ENCODE assay signal across 23 mouse cellular contexts in the genomic region with DNA sequence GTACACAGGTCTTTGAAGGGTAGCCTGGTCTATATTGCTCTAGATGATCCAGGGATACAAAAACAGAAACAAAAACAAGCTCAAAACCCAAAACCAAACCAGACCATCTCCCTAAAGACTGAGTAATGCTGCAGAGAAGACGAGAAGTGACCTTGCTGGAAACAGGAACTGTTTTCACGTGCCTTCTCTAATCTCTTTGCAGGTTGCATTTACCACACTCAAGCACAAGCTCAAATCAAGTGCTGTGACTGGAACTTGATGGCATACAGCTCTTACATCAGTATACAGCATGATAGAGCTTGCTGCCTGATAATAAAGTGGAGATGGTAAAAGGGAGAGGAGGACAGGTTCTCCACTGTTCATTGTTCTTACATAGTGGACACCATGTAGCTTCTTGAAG.
DNase-seq lines count a peak whose midpoint lies in the region; ATAC-seq lines count a peak whose summit lies in the region.
"Had no signal": no experiment of that assay in that cellular context is flagged by ENCODE, and none has a peak within 500 bp of the region (broad histone marks: within the 10 kb centered on the region; RNA-seq: fewer than 3 reads in every experiment).

No protein-coding gene starts in this region.

- no peaks in the 10 kb centered on the region for H3K9me3 ChIP-seq in embryonic facial prominence, embryonic 12.5 days
- H3K9me3 ChIP-seq in embryonic facial prominence, embryonic 10.5 days: no peaks in the 10 kb centered on the region
- H3K9me3 ChIP-seq in embryonic facial prominence, embryonic 14.5 days (ENCODE audit: control insufficient read depth, low read length): no peaks in the 10 kb centered on the region
- H3K9me3 ChIP-seq: forebrain, embryonic 13.5 days; forebrain, embryonic 15.5 days; G1E had no signal

- no peak for ATAC-seq in embryonic facial prominence, embryonic 12.5 days (ENCODE audit: insufficient number of reproducible peaks, insufficient read depth, low FRiP score, low TSS enrichment)
- ATAC-seq in embryonic facial prominence, embryonic 14.5 days (ENCODE audit: low read depth): no peak
- ATAC-seq: CD4-positive, CD25-positive, alpha-beta regulatory T cell, adult 4 months; forebrain, embryonic 13.5 days; forebrain, embryonic 15.5 days; forebrain, postnatal 0 days had no signal

- H3K4me1 ChIP-seq in embryonic facial prominence, embryonic 12.5 days: peaks cover 11% of the 10 kb centered on the region; the same call in 1 of the 2 replicates
- H3K4me1 ChIP-seq in embryonic facial prominence, embryonic 10.5 days: peaks cover 11% of the 10 kb centered on the region; the same call in 1 of the 2 replicates
- H3K4me1 ChIP-seq in embryonic facial prominence, embryonic 14.5 days (ENCODE audit: control insufficient read depth, insufficient read depth, low read length): no peaks in the 10 kb centered on the region; the same call in 1 of the 2 replicates

- H3K9ac ChIP-seq in embryonic facial prominence, embryonic 12.5 days: no peak overlapping the region
- no peak overlapping the region for H3K9ac ChIP-seq in embryonic facial prominence, embryonic 14.5 days (ENCODE audit: low read depth, low read length)
- H3K9ac ChIP-seq: forebrain, embryonic 13.5 days; forebrain, embryonic 15.5 days; forebrain, postnatal 0 days had no signal

- H3K4me3 ChIP-seq in embryonic facial prominence, embryonic 12.5 days: no peak overlapping the region
- no peak overlapping the region for H3K4me3 ChIP-seq in embryonic facial prominence, embryonic 10.5 days
- H3K4me3 ChIP-seq in embryonic facial prominence, embryonic 14.5 days (ENCODE audit: low read depth, low read length): no peak overlapping the region
- H3K4me3 ChIP-seq: forebrain, embryonic 13.5 days; forebrain, embryonic 15.5 days had no signal

- peak overlapping the region; percentile 64; the same call in 1 of the 2 replicates for H3K27ac ChIP-seq in embryonic facial prominence, embryonic 12.5 days
- H3K27ac ChIP-seq in embryonic facial prominence, embryonic 10.5 days (replicated peaks): no peak overlapping the region
- H3K27ac ChIP-seq in embryonic facial prominence, embryonic 14.5 days (replicated peaks; ENCODE audit: low read depth, low read length): peak overlapping the region; percentile 65; the same call in 1 of the 2 replicates
- H3K27ac ChIP-seq: forebrain, embryonic 13.5 days; forebrain, embryonic 15.5 days had no signal

- H3K27me3 ChIP-seq in embryonic facial prominence, embryonic 12.5 days: no peaks in the 10 kb centered on the region
- H3K27me3 ChIP-seq in embryonic facial prominence, embryonic 10.5 days (replicated peaks; ENCODE audit: low read depth, poor library complexity, severe bottlenecking): no peaks in the 10 kb centered on the region
- no peaks in the 10 kb centered on the region; the same call in 1 of the 2 replicates for H3K27me3 ChIP-seq in embryonic facial prominence, embryonic 14.5 days (replicated peaks; ENCODE audit: control insufficient read depth, insufficient read depth, low read length)
- no peaks in the 10 kb centered on the region for H3K27me3 ChIP-seq in splenic B cell, adult 2 months (ENCODE audit: control insufficient read depth, insufficient read depth, low read length, poor library complexity, severe bottlenecking)
- H3K27me3 ChIP-seq: CH12.LX; forebrain, embryonic 13.5 days; forebrain, embryonic 15.5 days had no signal

- H3K36me3 ChIP-seq in embryonic facial prominence, embryonic 12.5 days: no peaks in the 10 kb centered on the region
- H3K36me3 ChIP-seq in embryonic facial prominence, embryonic 10.5 days (replicated peaks): no peaks in the 10 kb centered on the region
- H3K36me3 ChIP-seq in embryonic facial prominence, embryonic 14.5 days (ENCODE audit: control insufficient read depth, insufficient read depth, low read length): no peaks in the 10 kb centered on the region
- H3K36me3 ChIP-seq in splenic B cell, adult 2 months (ENCODE audit: control insufficient read depth, insufficient read depth, low read length, poor library complexity, severe bottlenecking): no peaks in the 10 kb centered on the region
- H3K36me3 ChIP-seq: forebrain, embryonic 15.5 days had no signal

- no peak for DNase-seq in embryonic facial prominence, embryonic 10.5 days (ENCODE audit: low spot score)
- DNase-seq in embryonic facial prominence, embryonic 14.5 days (ENCODE audit: low spot score): no peak
- peak; percentile 4 for DNase-seq in splenic B cell, adult 2 months (ENCODE audit: low read depth, low spot score)
- no peak for DNase-seq in urinary bladder, postnatal 14 days (ENCODE audit: low spot score)
- no peak for DNase-seq in ovary, adult 18-20 months (ENCODE audit: low spot score)
- DNase-seq: adrenal gland, adult 2 months; adrenal gland, postnatal 10 days; adrenal gland, postnatal 25 days; B cell, adult 2 months; cerebellum, adult 11 months; cerebellum, adult 18-20 months; cerebellum, adult 8-10 months; cerebellum, adult 9-11 months; cerebellum, postnatal 14 days; cerebellum, postnatal 36 days; embryo, embryonic 11 days; forebrain, postnatal 0 days had no signal

- no peak overlapping the region for H3K4me2 ChIP-seq in embryonic facial prominence, embryonic 12.5 days (replicated peaks)
- no peak overlapping the region for H3K4me2 ChIP-seq in embryonic facial prominence, embryonic 14.5 days (ENCODE audit: low read depth, low read length)
- H3K4me2 ChIP-seq: forebrain, embryonic 13.5 days; forebrain, embryonic 15.5 days had no signal

- WGBS in embryonic facial prominence, embryonic 12.5 days: 81% methylated on average over 2 of the region's 2 CpGs
- 80% methylated on average over 2 of the region's 2 CpGs for WGBS in embryonic facial prominence, embryonic 10.5 days
- WGBS in embryonic facial prominence, embryonic 14.5 days: 73% methylated on average over 2 of the region's 2 CpGs
